Comparison of ENCODE assay signal across 20 mouse cellular contexts in genomic region chr14:11125096-11125495, GRCm38 (mm10). TPM values are rescaled to one million over a fixed set of nuclear protein-coding genes. Genes with fewer than 3 reads are reported as not detected.
A peak's percentile ranks its signal among the peaks of the same experiment; 100 is the strongest.
DNase-seq lines count a peak whose midpoint lies in the region; ATAC-seq and TF ChIP-seq lines count a peak whose summit lies in the region.
"Had no signal": no experiment of that assay in that cellular context is flagged by ENCODE, and none has a peak within 500 bp of the region (broad histone marks: within the 10 kb centered on the region; RNA-seq: fewer than 3 reads in every experiment).

No protein-coding gene starts in this region.

- 70% methylated on average over 11 of the region's 11 CpGs for WGBS in limb, embryonic 14.5 days
- WGBS in limb, embryonic 10.5 days = 87% methylated on average over 11 of the region's 11 CpGs

- H3K27ac ChIP-seq in limb, embryonic 14.5 days (replicated peaks; ENCODE audit: low read depth, low read length) = no peak overlapping the region
- no peak overlapping the region for H3K27ac ChIP-seq in limb, embryonic 10.5 days
- H3K27ac ChIP-seq: embryonic facial prominence, embryonic 12.5 days; hindbrain, embryonic 10.5 days; hindbrain, postnatal 0 days; limb, embryonic 13.5 days had no signal

- no peaks in the 10 kb centered on the region for H3K36me3 ChIP-seq in limb, embryonic 14.5 days (ENCODE audit: control insufficient read depth, insufficient read depth, low read length)
- H3K36me3 ChIP-seq in limb, embryonic 10.5 days = no peaks in the 10 kb centered on the region
- H3K36me3 ChIP-seq: embryonic facial prominence, embryonic 12.5 days; hindbrain, embryonic 10.5 days; limb, embryonic 13.5 days had no signal

- ATAC-seq in limb, embryonic 14.5 days (ENCODE audit: low FRiP score, low read depth) = no peak
- ATAC-seq: forebrain, embryonic 16.5 days; hindbrain, postnatal 0 days; intestine, postnatal 0 days; lung, postnatal 0 days had no signal

- no peaks in the 10 kb centered on the region for H3K27me3 ChIP-seq in limb, embryonic 14.5 days (ENCODE audit: control insufficient read depth, insufficient read depth, low read length)
- H3K27me3 ChIP-seq in limb, embryonic 10.5 days (ENCODE audit: low read depth, poor library complexity, severe bottlenecking) = no peaks in the 10 kb centered on the region
- H3K27me3 ChIP-seq: embryonic facial prominence, embryonic 12.5 days; limb, embryonic 13.5 days had no signal

- no peak for TF ChIP-seq POLR2A in limb, embryonic 14.5 days (IDR thresholded peaks at IDR 0.05; ENCODE audit: borderline replicate concordance, extremely low read depth, insufficient read depth, insufficient read length)

- no peaks in the 10 kb centered on the region for H3K9me3 ChIP-seq in limb, embryonic 14.5 days (ENCODE audit: control insufficient read depth, low read length)
- no peaks in the 10 kb centered on the region for H3K9me3 ChIP-seq in limb, embryonic 10.5 days (replicated peaks)
- H3K9me3 ChIP-seq: embryonic facial prominence, embryonic 12.5 days; hindbrain, embryonic 10.5 days; limb, embryonic 13.5 days had no signal

- no peak overlapping the region for H3K4me2 ChIP-seq in limb, embryonic 14.5 days (replicated peaks; ENCODE audit: low read depth, low read length, severe bottlenecking)
- H3K4me2 ChIP-seq: embryonic facial prominence, embryonic 12.5 days; limb, embryonic 13.5 days had no signal

- H3K4me1 ChIP-seq in limb, embryonic 14.5 days (ENCODE audit: control insufficient read depth, insufficient read depth, low read length) = no peaks in the 10 kb centered on the region
- H3K4me1 ChIP-seq in limb, embryonic 10.5 days = no peaks in the 10 kb centered on the region
- H3K4me1 ChIP-seq: embryonic facial prominence, embryonic 12.5 days; hindbrain, embryonic 10.5 days; limb, embryonic 13.5 days had no signal

- DNase-seq in embryo, embryonic 10.5 days (ENCODE audit: low spot score) = peak; percentile 11
- no peak for DNase-seq in embryo, embryonic 10 days (ENCODE audit: low spot score)
- DNase-seq in limb, embryonic 14.5 days (ENCODE audit: low spot score) = peak; percentile 5
- DNase-seq in limb, embryonic 10.5 days (ENCODE audit: low spot score) = no peak
- peak; percentile 2 for DNase-seq in R1 (ENCODE audit: low read depth, low spot score)
- DNase-seq in kidney, postnatal 25 days = peak; percentile 17 to 41
- DNase-seq in layer of hippocampus, adult 8-10 months (ENCODE audit: low spot score in 2 of 2) = no peak
- DNase-seq in right cerebral cortex, adult 2 months (ENCODE audit: low spot score in 2 of 2) = no peak
- DNase-seq: adrenal gland, adult 8-10 months; cerebellum, postnatal 14 days; gastrocnemius, postnatal 36 days; right cerebral cortex, postnatal 25 days had no signal

- H3K4me3 ChIP-seq in limb, embryonic 14.5 days (replicated peaks; ENCODE audit: low read length) = no peak overlapping the region
- no peak overlapping the region for H3K4me3 ChIP-seq in limb, embryonic 10.5 days
- H3K4me3 ChIP-seq: embryonic facial prominence, embryonic 12.5 days; hindbrain, embryonic 10.5 days; limb, embryonic 13.5 days had no signal

- no peak overlapping the region for H3K9ac ChIP-seq in limb, embryonic 14.5 days (ENCODE audit: low read depth, low read length, severe bottlenecking)
- H3K9ac ChIP-seq: embryonic facial prominence, embryonic 12.5 days; limb, embryonic 13.5 days had no signal

RNA-seq across cellular contexts. Expression of gene Fhit, which starts 36.7 kb away (rescaled TPM):
- 3.2 and 3.5 TPM in 2 replicates for polyA plus RNA-seq in limb, embryonic 14.5 days (2012; rRNA removed)
- 5.2 and 7.6 TPM in 2 replicates for polyA plus RNA-seq in limb, embryonic 14.5 days (2014; fragmentation: Nextera tagmentation; extraction: Ambion mirVana)
- polyA plus RNA-seq in limb, embryonic 10.5 days (2016; fragmentation: Nextera tagmentation; extraction: Ambion mirVana) = 2.0 and 2.4 TPM in 2 replicates
- total RNA-seq in layer of hippocampus, adult 8-10 months (2022) = 1 to 10 TPM; 3.7 to 5.6 (median 4.3) TPM
- total RNA-seq: neutrophil, adult 5-6 weeks had no signal

Comparison
In these comparisons a context has a peak if more than half of its experiments do, and no peak if none do; other contexts are left out.
1. DNase-seq: peak in embryo, embryonic 10.5 days (single experiment), limb, embryonic 14.5 days (single experiment), R1 (single experiment) and kidney, postnatal 25 days (2 of 2); none in embryo, embryonic 10 days (single experiment), limb, embryonic 10.5 days (single experiment), layer of hippocampus, adult 8-10 months (0 of 2) and right cerebral cortex, adult 2 months (0 of 2).